Mouse (Mus musculus): Measurements from ENCODE around the gene Zscan29. TPM values are rescaled to one million over a fixed set of nuclear protein-coding genes. Genes with fewer than 3 reads are reported as not detected.

Gene Zscan29
- polyA plus RNA-seq (2017; shearing (Covaris generic)), result 10 to 100 TPM; 24.1 to 36.0 (median 27.5) TPM

DNA sequence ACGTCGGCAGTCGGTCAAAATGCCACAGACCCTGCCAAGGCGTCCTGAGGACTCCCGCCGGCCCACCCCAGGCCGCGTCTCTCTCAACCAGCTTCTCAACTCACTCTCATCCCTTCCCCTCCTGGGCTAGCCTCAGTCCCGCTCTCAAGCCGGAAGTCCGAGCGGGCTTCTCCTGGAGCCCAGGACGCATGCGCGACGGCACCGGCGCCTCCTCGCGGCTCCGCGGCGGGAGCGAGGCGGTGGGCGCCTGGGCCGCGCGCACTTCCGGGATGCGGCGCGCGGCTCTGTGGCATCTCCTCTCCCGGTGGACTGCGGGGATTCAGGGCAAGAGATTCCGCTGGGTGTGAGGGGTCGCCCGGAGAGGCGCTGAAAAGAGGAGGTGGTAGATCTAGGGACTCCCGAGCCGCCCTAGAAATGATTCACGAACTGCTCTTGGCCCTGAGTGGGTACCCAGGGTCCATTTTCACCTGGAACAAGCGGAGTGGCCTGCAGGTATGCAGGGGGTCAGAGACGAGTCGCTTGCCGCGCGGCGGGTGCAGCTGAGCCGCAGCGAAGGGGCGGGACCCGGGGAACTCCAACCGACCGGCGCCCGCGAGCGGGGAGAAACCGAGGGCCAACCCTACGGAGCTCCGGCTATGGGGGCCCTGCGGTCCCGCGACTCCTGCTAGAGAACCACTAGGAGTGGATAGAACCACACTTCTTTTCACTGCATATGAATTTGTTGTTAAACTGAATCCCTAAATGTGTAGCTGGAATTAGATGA lies at the start of gene Zscan29:
TSS of gene Zscan29 (minus strand) at position 146 of the 763 bp plus-strand sequence.
- peak; percentile 79 for ATAC-seq

DNA sequence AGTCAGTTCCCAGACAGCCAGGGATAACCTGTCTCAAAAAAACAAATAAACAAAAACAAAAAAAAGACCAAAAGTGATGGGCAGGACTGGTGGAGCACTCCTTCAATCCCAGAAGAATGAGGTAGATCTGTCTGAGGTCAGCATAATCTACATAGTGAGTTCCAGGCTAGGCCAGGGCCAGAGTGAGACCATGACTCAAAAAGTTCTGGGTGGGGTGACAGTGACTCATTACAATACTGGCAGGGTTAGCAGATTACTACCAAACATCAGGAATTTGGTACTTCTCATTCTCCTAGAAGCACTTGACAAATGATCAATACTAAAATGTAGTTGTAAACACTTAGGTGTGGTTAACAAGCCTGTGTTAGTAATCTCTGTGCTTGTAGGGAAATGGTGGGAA lies 49.1 kb upstream of the Zscan29 start:
- ATAC-seq, result no peak

DNA sequence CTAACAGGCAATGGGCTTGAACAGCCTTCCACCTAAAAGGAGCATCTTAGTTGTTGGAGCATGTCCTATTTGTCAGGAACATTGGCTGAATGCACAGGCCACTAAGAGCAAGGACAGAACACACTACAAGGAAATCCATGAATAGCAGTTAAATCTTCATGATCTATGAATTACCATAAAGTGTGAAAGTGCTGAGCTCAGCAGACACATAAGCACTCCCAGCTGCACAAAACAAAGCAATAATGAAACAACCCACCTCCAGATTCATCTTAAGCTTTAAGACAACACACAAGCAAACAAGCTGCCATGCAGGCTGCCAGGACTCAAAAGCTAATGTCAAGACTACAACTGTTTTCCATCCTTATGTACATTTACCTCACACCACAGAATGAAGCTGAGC lies 48.3 kb upstream of the Zscan29 start:
- no peak for ATAC-seq

DNA sequence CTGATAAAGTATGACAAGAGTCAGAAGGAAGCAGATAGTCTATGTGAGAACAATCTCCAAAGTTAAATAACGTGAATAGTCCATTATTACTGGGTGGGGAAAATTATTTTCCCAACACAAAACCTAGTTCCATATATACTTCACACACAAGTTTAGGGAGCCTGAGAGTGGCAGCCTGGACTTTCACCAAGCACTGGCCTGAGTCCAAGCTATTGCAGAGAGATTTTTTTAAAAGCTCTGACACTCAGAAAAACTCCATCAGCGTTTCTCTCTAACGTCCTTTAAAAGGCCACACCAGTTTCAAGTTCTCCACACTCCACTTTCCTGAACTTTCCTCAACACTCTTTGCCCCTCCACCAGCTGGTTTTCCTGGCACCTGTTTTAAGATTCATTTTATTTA lies 43.6 kb upstream of the Zscan29 start:
- no peak for ATAC-seq

DNA sequence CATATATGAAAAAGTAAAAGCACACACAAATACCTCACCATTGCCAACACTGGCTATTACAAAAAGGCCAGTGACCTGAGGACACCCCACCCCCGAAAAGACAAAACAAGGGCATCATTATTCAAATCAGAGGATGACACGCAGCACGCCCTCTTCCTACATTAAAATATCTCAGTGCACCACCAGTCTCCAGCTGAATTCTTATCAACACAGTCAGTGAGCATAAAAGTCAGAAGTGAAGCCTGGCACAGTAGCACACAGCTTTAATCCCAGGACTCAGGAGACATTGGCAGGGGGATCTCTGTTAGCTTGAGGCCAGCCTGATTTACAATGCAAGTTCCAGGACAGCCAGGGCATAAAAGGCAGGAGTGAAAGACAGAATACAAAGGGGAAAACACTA lies 35.6 kb upstream of the Zscan29 start:
- ATAC-seq, result no peak

DNA sequence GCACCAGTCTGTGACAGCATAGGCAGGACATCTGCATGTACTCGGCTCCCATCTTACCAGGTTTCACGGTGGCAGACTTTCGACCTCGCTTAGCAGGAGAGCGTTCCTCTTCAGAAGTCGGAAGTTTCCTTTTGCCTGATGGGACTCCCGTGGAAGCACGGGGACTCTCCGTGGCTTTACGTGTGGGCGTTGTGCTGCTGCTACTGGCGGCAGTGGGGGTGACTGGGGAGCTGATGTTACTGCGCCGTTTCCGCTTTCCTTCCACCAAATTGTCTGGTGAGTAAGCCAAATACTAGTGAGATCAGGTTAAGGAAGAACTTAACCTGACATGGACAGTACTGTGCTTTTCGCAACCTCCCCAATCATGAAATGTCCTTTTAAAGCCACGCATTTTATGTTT lies 33.4 kb upstream of the Zscan29 start:
- ATAC-seq, result no peak

DNA sequence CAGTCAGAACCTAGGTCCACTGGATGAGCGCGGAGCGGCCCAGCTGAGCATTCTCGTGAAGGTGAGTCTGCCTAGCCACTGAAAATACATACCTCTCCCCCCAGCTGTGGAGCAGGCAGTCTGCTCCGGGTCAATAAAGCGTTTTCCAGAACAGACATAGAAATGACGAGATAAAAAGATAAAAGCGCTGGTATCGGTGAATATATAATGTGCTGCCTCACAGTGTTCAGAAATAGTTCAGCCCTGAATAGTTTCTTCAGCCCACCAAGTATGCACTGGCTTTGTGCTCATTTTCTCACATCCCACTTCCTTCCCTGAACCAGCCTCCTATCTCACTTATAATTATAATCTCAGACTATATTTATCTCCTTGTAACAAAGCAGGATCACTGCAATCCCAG lies 24.5 kb upstream of the Zscan29 start:
- no peak for ATAC-seq

DNA sequence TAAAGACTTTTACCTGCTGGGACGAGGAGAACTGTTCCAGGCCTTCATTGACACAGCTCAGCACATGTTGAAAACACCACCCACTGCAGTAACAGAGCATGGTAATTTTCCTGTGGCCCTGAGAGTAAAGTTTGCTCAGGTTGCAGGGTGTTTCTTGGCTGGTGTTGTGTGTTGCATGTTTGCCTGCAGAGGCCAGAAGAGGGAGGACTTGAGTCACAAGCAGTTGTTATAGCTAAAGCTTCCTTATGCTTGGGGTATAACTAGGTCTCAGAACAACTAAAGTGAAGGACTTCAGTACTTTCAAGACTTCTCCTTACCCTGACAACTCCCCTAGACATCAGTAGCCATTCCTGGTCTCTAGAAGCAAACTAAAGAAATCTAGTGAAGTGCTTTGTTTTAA lies 17.6 kb upstream of the Zscan29 start:
- ATAC-seq, result no peak

DNA sequence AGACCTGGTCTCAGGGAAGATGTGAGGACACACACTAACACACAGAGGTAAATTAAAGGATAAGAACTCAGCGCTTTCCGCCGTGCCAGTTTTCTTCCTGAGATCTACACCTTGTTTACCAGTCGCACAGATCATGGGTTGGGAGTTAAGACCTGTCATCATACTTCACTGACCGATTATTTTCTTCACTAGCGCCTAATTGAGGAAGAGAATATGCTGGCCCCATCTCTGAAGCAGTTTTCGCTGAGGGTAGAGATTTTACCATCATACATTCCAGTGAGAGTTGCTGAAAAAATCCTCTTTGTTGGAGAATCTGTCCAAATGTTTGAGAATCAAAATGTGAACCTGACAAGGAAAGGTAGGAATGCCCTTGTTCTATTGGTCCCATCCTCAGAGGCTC lies 13.2 kb upstream of the Zscan29 start:
- no peak for ATAC-seq

DNA sequence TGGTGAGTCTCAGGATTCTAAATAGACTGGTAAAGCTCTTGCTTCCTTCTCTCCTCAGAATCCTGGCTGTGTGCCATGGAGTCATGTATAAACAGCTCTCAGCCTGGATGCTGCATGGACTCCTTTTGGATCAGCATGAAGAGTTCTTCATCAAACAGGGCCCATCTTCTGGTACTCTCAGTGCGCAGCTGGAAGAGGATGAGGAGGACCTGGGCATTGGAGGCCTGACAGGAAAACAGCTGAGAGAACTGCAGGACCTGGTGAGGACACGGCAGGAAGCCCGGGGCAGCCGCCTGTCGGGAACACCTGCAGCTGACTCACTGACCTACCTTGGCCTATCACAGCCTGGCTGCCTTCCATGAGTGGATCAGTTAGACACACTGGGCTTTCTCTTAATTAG lies 12.5 kb upstream of the Zscan29 start:
- no peak for ATAC-seq

DNA sequence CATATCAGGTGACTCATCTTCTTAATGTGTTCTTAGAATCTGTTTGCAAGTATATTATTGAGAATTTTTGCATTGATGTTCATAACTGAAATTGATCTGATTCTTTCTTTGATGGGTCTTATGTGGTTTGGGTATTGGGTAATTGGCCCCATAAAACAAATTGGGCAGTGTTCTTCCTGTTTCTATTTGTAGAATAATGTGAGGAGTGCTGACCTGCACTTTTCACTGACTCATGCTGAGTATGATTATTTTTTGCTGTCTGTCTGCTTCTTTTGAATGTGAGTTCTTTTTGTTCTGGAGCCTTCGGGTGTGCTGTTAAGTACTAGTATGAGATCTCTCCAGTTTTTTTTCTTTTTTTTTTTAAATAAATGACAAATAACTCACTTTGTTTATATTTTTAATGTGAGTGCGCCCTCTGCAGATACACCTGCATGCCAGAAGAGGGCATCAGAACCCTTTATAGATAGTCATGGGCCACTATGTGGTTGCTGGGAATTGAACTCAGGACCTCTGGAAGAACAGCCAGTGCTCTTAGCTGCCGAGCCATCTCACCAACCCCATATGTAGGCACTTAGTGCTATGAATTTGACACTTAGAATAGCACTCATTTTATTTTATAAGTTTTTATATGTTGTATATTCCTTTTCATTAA lies 8.0 kb upstream of the Zscan29 start:
- no peak for ATAC-seq

DNA sequence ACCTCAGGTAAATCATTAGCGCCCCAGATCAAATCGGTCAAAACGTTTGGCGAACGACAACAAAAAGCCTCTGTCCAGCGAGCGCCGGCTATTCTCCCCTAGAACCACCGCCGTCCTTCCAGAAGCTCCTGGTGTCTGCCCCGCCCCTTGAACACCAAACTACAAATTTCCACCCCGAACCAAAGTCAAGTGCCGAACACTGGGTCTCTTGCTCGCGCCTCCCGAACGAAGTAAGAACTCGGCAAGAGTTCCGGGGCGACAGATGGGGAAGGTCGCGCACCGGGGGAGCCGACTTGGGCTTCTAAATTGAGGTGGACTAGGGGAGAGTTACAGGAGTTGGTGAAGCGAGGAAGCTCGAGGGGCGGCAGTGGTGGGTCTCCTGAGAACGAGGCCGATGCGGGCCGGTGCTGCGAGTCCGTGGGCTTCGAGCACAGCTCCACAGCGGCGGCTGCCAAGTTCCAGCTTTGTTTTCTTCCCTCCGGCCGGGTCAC lies 399 bp downstream of the Zscan29 start, which contains the start of gene Tubgcp4:
TSS of gene Tubgcp4 (plus strand) at position 174 of the 491 bp plus-strand sequence.
- peak; percentile 43 for ATAC-seq

DNA sequence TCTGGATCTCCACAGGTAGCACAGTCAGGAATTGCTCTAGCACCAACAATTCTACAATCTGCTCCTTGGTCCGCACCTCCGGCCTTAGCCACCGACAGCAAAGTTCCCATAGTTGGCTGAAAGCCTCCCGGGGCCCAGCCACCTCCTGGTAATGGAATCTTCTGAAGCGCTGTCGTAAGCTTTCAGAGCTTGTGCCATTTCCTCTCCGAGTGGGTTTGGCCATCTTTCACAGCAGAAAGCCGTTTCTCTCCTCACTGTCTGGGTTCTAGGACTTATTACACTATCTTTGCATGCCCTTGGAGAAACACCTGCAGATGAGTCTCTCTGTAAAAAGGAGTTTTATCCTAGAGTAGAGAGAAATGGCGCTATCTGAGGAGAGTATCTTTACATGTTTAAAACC lies 1.0 kb downstream of the Zscan29 start:
- no peak for ATAC-seq

DNA sequence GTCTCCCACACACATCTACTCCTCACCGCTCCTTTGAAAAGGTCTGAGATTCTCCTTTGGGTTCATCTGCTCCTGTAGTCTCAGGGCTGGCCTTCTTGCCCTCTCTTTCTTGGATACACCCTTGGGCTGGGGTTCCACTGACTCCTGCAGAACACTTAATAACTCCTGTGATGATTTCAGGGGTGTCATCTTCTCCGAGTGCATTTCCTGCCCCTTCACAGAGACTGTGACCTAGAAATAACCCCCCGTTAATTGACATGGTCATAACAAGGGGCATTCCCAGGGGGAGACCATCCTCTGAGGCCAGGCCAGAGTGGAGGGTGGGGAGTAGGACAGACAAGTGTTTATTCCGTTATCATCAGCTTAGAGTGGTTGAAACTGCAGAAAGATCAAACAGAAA lies 1.8 kb downstream of the Zscan29 start:
- no peak for ATAC-seq

DNA sequence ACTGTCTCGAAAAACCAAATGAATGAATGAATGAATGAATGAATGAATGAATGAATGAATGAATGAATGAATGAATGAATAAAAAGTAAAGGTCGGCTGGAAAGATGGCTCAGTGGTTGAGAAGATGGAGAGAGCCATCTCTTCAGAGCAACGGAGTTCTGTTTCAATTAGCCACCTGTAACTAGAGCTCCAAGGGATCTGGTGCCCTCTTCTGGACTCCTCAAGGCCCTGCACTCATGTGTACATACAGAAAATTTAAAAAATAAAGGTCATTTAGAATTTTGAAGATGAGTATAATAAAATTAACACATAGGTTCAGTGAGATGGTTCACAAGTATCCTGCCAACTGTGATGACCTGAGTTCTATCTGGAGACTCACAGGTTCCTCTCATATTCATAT lies 17.8 kb downstream of the Zscan29 start:
- no peak for ATAC-seq

DNA sequence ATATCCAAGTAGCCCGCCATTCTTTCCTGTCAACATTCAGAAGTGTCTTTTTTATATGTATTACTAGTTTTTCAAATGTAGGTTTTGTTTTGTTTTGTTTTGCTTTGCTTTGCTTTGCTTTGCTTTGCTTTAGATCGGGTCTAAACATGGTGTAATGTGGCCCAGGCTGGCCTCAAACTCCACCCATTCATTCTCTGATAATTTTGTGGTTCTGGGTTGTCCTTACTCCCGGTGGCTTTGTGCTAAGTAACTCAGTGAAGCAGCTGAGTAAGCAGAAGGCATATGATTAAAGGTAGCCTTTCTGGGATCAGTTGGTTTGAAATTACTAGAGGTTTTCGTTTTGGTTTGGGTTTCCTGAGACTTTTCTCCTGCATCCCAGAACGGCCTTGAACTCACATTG lies 21.2 kb downstream of the Zscan29 start:
- ATAC-seq, result no peak

DNA sequence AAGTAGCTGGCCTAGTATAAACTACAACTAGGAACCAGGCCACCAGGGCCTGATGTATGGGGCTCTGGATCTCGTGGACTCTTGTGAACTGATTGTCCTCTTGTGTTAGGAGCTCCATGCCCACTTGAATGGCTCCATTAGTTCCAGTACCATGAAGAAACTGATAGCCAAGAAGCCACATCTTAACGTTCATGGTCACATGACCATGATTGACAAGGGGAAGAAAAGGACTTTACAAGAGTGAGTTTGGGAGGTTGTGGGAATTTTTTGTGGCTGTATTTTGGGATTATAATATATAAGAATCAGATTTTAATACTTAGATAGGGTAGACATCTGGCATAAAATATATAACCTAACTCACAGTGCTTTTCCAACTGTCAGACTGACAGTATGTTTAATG lies 28.5 kb downstream of the Zscan29 start:
- ATAC-seq, result no peak

DNA sequence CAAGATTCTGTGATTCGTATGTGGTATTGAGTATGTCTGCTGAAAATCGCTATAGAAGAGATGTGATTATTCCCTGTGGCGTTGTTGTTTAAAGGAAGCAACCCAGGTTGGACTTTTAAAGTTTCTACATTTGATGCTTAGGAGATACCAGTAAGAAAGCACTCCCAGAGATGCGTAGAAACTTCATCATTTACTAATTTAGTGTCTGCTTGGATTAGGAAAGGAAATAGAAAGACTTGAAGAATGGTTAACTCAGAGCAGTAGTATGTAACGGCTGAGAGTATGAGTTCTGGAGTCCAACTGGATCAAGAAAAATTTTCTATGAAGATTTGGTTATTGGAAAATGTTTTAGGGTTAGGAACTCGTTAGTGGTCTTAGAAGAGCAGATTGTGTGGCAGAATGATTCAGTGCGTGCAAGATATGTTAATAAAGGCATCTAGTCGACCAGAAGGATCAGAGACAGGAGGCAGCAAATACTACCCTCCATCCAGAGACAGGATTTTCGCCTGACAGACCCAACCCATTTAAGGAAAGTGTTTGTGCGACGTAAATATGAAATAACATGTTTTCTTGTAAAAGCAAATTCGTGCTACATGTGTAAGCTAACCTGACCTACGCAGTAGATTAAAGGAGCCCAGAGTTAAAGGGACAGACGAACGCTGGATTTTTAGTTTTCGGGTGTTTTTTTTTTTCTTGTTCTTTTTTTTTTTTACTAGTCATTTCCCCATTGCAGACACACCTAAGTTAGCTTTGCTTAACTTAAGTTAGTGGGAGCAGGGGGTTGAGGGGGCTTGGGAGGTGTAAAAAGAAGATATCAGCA lies 29.5 kb downstream of the Zscan29 start:
- ATAC-seq, result no peak

DNA sequence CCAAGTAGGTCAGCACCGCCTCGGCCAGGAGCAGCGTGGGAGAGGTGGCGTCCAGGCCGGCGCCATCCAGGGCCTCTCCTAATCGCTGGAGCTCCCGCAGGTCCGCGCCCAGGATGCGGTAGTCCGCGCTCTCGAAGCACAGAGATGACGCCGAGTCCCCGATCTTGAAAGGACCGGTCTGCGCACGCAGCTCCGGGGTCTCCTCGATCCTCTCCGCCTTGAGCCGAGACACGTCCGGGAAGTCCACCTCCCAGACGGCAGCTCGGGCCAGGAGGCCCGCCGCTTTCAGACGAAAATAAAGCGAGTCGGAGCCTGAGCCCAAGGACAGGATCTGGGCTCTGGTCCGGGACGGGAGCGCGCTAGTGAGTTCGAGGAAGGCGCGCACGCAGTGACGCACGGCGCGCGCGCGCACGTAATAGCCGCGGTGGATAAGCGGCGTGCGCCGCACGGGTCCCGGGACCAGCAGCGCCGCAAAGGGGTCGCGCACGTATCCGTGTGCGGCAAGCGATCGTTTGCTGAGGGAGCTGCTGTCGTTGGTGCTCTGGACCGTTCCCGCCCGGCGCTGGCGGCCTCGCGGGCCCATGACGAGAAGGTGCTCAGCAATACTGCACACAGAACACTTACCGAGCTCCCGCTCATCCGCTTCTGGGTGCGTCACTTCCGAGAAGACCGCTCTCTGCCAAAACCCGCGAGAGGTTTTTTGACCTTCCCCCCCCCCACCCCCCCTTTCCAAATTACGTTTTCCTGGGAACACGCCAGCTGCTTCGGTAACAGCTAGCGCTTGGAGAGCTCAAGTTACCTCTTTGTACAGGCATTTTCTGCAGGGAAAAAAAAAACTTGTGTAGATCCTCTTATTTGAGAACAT lies 30.7 kb downstream of the Zscan29 start, which contains the start of the genes Adal and Lcmt2:
TSS of gene Adal (plus strand) at position 411 of the 865 bp plus-strand sequence.
TSS of gene Lcmt2 (minus strand) at position 636 of the 865 bp plus-strand sequence.
- peak; percentile 87 for ATAC-seq

DNA sequence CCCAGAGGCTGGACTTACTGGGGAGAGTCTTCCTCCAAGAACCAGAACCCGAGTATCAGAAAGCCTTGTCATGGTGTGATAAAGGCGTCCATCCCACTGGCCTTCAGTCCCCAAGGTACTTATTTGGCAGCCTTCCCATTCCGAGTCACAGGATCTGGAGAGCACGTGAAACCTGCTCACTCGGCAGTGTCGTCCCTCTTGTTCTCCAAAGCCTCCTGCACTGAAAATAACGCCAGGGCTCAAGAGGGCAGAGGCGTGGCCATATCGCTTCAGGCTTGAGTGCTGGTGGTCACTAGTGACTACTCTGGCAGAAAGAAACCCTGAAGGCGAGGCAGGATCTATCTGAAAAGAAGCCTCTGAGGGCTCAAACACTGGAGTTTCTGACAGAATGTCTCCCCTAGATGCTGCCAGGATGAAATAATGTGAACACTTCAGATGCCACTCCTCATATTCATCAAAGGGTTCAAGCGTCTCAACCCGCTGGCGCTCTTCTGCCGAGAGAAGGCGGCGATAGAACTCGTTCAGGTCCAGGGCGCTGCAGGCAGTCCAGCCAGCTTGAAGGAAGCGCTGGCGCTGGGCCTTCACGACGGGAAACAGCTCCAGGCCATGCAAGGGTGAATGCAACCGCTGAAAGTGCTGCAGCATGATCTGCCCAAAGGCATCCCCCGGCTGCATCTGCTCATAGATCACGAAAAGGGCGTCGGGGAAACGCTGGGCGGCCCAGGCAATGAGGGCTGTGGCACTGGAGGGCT lies 31.5 kb downstream of the Zscan29 start:
- ATAC-seq, result peak; percentile 24

DNA sequence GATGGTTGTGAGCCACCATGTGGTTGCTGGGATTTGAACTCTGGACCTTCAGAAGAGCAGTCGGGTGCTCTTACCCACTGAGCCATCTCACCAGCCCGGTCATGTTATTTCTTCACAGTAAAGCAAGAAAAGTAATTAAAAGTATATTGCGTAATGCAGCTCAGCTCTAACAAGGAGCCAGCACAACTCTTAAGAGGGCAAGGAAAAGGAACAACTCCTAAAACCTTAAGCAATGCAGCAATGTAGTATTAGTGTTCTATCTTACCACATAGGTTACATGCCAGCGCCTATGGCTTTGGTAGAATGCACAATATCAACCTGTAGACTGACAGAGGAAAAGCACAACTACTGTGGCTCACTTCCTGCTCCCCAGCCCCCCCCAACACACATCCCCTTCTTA lies 33.6 kb downstream of the Zscan29 start:
- no peak for ATAC-seq
